Mouse (Mus musculus) mouse embryonic stem cell (cell line): ENCODE results near the gene Tjp2.

Experiments
- in situ Hi-C, 2 experiments: fragments of 300-500 bp; cut with MboI; formaldehyde crosslinking; loops; 1 replicate in 1 of 2; 3 replicates in 1 of 2; pipeline ENCODE4 v1.14.3; 2019 to 2020; ENCODE audit warnings: low sequenced_read_pairs in 2 of 2, low pct_unique_long_range_greater_than_20kb in 1 of 2, mixed read lengths in 1 of 2; ENCODE audit not compliant: unreplicated experiment in 1 of 2

The Tjp2 gene

GRCm38 (mm10) chr19:24155395-24156066, 69.3 kb downstream of the Tjp2 start:
- in situ Hi-C loops = no loop called here

GRCm38 (mm10) chr19:24153266-24154023, 71.4 kb downstream of the Tjp2 start:
- in situ Hi-C loops = no loop called here

GRCm38 (mm10) chr19:24144009-24144408, 80.8 kb downstream of the Tjp2 start:
- in situ Hi-C loops = no loop called here

- in situ Hi-C loops = no loop called here
These were observed 82.2 kb downstream of the Tjp2 start for GRCm38 (mm10) chr19:24142621-24143061.

DNA sequence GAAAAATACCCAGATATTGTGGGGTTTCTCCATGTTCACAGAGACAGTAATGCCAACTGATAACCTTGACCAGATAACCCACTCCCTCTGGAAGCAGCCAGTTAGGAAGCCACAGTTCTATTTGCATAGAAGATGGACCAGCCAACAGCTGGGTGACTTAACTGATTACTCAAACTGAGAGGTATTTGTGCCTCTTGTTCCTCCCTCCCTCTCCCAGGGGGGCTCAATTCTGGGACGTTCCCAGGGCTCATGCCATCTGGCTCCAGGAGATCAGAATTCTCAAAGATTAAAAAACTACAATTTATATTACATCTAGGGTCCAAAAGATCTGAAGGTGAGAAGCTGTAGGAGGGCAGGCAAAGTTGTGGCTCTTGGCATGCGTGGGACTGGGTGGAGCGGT, 84.5 kb downstream of the Tjp2 start:
- in situ Hi-C loops = no loop called here

DNA sequence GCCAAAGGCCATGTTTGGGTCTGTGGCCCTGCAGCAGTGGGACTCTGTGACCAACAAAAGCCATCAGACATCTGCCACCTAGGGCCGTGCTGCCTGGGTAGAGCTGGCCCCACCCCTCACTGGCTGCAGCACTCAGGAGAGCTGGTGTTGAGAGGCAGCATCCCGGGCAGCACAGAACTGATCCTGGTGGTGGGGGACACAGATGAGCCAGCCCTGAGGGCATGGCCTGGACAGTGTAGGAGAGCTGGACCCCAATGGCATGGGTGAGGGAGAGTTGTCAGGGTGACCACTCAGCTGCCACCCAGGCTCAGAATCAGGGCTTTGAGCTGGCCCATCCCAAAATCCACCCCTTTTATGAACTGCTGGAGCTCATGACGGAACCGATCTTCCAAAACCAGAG, 87.4 kb downstream of the Tjp2 start:
- in situ Hi-C loops = no loop called here

DNA sequence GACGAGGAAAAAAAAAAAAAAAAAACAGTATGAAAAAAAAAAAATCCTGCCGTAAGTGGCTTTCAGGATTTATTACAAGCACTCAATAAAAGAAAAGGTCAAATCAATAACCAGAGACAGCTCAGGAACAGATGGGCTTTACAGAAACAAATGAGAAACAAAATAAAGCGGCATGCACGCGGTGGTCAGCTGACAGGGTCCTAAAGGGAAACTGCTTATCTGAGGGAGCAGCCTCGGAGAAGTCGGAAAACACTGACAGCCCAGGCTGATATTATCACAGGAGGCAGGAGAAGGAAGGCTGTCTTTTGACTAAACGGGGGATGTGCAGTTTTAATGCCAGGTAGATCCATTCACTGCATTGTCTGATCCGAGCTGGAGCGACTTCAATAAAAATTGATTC, 89.8 kb downstream of the Tjp2 start:
- in situ Hi-C loops = no loop called here

DNA sequence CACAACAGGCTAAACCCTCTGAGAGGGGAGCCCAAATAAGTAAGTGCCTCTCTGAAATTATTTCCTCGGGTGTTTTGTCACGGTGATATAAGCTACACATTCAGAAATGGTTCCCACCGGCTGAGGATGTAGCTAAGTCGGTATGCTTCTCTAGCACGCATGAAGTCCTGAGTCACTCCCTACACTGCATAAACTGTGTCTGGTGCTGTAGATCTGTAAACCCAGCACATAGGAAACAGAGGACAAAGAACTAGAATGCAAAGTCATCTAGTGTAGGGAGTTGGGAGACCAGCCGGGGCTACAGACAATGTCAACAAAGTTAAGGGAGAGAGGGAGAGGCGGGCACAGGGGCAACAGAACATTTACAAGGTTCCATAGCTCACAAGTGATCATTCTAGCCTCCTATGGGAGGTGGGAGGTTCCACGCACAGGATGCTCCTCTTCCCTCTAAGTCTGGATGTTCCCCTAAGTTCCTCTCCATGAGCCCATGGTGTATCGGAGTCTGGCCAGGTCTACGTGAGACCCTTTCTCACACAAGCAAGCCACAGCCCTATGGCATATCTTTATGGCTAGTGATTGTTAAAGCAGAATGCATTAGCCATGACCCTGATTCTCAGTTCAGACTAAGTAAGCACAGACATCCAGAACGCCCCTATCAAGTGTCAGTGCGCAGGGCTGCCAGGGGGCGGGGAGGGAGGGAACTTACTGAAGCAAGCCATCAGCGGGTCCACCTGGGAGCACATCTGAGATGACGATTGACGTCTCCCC, 90.5 kb downstream of the Tjp2 start:
- in situ Hi-C loops = no loop called here

DNA sequence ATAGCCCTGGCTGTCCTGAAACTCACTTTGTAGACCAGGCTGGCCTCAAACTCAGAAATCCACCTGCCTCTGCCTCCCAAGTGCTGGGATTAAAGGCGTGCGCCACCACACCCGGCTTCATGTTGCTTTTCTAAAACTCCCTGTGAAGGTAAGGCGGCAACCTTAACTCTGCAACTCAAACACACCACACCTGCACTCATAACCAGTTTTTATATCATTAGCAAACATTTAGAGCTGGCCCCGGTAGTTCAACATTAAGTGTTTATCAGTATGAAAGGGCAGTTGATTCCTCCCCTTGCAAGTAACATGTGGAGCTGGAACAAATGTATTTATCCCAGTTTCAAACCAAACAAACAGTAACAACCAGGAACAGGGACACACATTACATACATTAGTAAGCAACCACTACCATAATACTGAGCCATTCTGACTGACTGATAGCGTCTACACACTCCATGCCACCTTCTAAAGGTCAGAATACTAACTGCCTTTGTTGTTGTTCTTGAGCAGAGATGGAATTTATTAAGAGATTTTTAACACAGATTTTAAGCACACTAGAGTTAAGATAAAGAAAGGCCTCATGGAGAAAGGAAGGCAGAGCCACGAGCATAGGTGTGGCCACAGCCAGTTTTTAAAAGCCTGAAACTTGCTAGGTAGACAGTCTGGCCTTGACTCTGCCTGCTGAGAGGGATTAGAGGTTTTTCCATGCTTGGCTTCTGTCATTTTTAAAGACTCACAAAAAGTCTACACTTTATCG, 101.1 kb downstream of the Tjp2 start:
- in situ Hi-C loops = no loop called here

DNA sequence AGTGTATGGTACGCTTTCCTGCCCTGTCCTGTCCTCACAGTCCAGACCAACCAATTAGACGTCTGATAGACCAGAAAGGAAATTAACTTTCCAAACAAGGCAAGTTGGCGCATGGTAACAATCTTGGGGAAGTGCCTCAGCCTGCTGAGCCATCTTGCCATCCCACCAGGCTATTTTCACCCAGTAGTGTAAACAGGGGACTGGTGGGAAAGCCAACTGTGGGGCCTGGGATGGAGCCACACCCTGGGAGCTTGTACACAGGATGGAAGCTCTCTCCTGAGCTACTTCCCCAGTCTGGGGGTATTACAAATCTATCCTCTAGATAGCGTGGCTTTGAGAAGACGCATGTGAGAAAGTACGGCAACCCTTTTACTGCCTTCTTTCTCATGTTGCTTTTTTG, 101.7 kb downstream of the Tjp2 start:
- in situ Hi-C loops = no loop called here

DNA sequence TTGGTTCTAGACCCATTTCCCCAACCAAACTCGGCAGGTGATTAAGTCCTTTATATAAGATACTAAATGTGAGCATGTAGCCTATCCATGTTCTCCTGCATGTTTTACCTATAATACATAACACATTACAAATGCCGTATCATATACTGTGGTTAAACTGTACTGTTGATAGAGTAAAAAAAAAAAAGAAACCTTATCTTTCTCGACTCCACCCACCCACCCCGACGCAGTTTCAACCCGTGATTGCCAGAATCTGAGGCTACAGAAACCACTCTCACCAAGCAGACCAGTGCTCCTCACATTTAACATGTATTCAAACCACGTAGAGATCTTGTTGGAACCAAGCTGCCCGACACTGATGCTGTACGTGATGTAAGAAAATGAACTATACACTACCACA, 102.2 kb downstream of the Tjp2 start:
- in situ Hi-C loops = no loop called here

DNA sequence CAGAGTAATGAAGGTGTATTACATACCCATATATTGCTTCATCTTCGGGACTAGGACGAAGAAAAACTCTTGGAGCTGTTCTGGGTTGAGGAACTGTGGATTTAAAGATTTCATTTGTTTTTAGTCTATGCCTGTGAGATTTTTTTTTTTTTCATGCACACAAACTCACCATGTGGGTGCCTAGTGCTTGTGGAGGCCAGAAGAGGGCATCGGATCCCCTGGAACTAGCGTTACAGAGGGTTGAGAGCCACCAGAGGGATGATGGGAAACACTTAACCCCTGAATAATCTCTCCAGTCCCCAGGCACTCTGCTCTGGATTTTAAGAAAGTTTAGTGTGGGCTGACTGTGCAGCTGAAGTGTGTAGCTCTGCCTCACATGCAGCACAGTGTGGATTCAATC, 104.0 kb downstream of the Tjp2 start:
- in situ Hi-C loops = no loop called here

DNA sequence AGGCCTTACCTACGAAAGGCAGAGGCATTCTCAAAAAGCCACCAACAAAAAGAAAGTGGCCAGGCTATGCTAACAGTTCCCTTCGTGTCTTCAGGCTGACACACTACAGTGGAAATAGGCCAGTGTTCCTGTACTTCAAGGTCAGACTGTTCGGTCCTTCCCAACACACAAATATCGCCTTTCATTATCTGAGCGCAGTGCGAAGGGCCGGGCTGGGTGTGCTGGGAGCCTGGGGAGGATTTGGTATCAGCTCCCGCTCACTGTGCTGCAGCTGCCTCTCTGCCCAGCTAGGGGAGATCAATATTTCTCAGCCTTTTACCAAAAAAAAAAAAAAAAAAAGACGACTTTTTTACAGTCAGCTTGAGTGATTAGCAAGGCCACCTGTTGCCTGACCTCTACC, 106.1 kb downstream of the Tjp2 start:
- in situ Hi-C loops = no loop called here

DNA sequence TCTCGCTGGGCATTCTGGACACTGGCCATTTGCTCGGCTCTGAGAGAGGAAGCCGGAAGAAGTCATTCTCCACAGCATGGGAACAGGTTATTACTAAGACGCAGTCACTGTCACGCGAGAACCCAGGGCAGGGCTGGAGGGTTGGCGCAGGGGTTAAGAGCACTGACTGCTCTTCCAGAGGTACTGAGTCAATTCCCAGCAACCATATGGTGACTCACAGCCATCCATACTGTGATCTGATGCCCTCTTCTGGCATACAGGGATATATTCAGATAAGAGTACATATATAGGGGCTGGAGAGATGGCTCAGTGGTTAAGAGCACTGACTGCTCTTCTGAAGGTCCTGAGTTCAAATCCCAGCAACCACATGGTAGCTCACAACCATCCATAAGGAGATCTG, 113.2 kb downstream of the Tjp2 start:
- in situ Hi-C loops = no loop called here

GRCm38 (mm10) chr19:24107707-24108106, 117.1 kb downstream of the Tjp2 start:
- in situ Hi-C loops = no loop called here

DNA sequence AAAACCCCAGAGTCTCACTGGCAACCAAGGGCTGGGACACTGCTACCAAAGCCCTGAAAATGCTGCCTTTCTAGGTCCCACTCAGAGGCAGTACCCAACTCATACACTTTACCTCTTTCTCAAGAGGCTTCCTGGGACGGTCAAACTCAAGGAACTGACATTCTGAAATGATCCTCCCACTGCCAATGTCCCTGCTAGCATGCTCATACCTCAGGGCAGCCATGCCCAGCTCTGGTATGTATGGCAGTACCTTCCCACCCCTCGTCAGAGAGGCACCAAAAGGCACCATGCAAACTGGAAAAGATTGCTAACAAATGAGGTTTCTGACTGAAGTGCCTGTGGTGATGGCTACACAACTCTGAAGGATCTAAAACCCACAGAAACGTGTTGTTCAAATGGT, 121.0 kb downstream of the Tjp2 start:
- in situ Hi-C loops = no loop called here

GRCm38 (mm10) chr19:24102562-24103126, 122.2 kb downstream of the Tjp2 start:
- in situ Hi-C loops = no loop called here

DNA sequence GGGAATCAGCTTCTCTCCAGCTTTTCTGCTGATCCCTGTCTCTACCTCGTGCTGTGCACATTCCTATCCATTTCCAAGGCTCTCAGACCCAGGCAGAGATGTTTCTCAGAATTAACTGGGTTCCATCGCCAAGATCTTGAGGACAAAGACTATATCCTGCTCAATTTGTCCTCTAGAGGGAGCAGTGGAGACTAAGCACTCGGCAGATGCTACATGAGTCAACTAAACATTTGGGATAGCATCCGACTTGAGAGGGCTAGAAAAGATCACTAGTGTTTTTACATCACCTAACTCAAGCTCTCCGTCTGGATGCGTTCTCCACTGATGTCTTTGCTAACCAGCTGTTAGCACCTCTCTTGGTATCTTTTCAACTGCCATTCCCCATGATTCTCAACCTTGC, 123.6 kb downstream of the Tjp2 start:
- in situ Hi-C loops = no loop called here

GRCm38 (mm10) chr19:24098691-24099090, 126.1 kb downstream of the Tjp2 start:
- in situ Hi-C loops = no loop called here
